Mouse (Mus musculus) ES-E14 (cell line): ENCODE results near the gene Erp27. TPM values are rescaled to one million over a fixed set of nuclear protein-coding genes. Genes with fewer than 3 reads are reported as not detected.

Experiments
- DNase-seq: peaks from one replicate; pipeline ENCODE4 v3.0.0-alpha.2; 2013; ENCODE audit warnings: low read depth, low spot score
- H3K27ac ChIP-seq: 2 replicates; pipeline ENCODE4 v1.5.1; 2012; ENCODE audit warnings: low read depth, mild to moderate bottlenecking, low read length, moderate library complexity, mixed read lengths; ENCODE audit not compliant: poor library complexity, insufficient read depth, severe bottlenecking
- H3K36me3 ChIP-seq: 2 replicates; pipeline ENCODE4 v1.6.1; 2012; ENCODE audit warnings: mild to moderate bottlenecking, low read length, moderate library complexity, mixed read lengths; ENCODE audit not compliant: control insufficient read depth, poor library complexity, insufficient read depth, severe bottlenecking
- H3K4me1 ChIP-seq, 2 experiments: fragments of 150-350 bp in 1 of 2; sonication (generic) in 1 of 2; 2 replicates each; pipeline ENCODE4 v1.6.1; 2012; ENCODE audit warnings: low read length in 2 of 2, mild to moderate bottlenecking in 1 of 2, mixed read lengths in 1 of 2; ENCODE audit not compliant: control insufficient read depth in 2 of 2, insufficient read depth in 2 of 2, poor library complexity in 1 of 2
- H3K4me3 ChIP-seq, 2 experiments: fragments of 150-350 bp in 1 of 2; sonication (generic) in 1 of 2; 2 replicates each; pipeline ENCODE4 v1.5.1; 2012; ENCODE audit warnings: low read length in 2 of 2, low read depth in 1 of 2, mild to moderate bottlenecking in 1 of 2, mixed read lengths in 1 of 2; ENCODE audit not compliant: insufficient read depth in 1 of 2, poor library complexity in 1 of 2, severe bottlenecking in 1 of 2
- H3K9ac ChIP-seq: 2 replicates; pipeline ENCODE4 v1.6.1; 2012; ENCODE audit warnings: low read depth, mild to moderate bottlenecking, low read length, mixed read lengths; ENCODE audit not compliant: poor library complexity, insufficient read depth, severe bottlenecking
- H3K9me3 ChIP-seq: fragments of 150-350 bp; sonication (generic); 2 replicates; pipeline ENCODE4 v1.6.1; 2012; ENCODE audit warnings: low read depth, mild to moderate bottlenecking, low read length; ENCODE audit not compliant: control insufficient read depth, insufficient read depth
- CHD2 ChIP-seq: IDR thresholded peaks from 2 replicates; pipeline ENCODE4 v1.6.1; 2014; ENCODE audit warnings: mild to moderate bottlenecking, low read depth, low read length, inconsistent platforms
- HCFC1 ChIP-seq: IDR thresholded peaks from 2 replicates; pipeline ENCODE4 v1.6.1; 2012; ENCODE audit warnings: low read length, inconsistent platforms, borderline replicate concordance; ENCODE audit not compliant: insufficient read depth
- MAFK ChIP-seq: IDR thresholded peaks from 2 replicates; pipeline ENCODE4 v1.6.1; 2014; ENCODE audit warnings: mild to moderate bottlenecking, low read depth, low read length, inconsistent platforms; ENCODE audit not compliant: insufficient read depth
- ZC3H11A ChIP-seq: IDR thresholded peaks from 2 replicates; pipeline ENCODE4 v1.6.1; 2012; ENCODE audit warnings: low read depth, mild to moderate bottlenecking, inconsistent platforms, low read length, borderline replicate concordance
- ZNF384 ChIP-seq: IDR thresholded peaks from 2 replicates; pipeline ENCODE4 v1.6.1; 2012; ENCODE audit warnings: low read depth, low read length, inconsistent platforms
- in situ Hi-C, 2 experiments: fragments of 600-800 bp; cut with MboI; formaldehyde crosslinking; loops; one replicate each; pipeline ENCODE4 v1.15.1; 2025; ENCODE audit warnings: low sequenced_read_pairs in 2 of 2, inconsistent platforms in 1 of 2; ENCODE audit not compliant: unreplicated experiment in 2 of 2
- total RNA-seq: library from RNA; depleted of rRNA; stranded (reverse); fragments of 300-350 nt; gene quantifications from 2 replicates; pipeline ENCODE4 v1.2.3, GENCODE M21; 2012

The Erp27 gene
- total RNA-seq, 1 experiment, result not detected

- in situ Hi-C loops, result no loop called here
- no peak for TF ChIP-seq ZC3H11A
- TF ChIP-seq ZNF384, result no peak
- no peak for TF ChIP-seq MAFK
- TF ChIP-seq HCFC1, result no peak
- TF ChIP-seq CHD2, result no peak
- no peak overlapping the region for H3K27ac ChIP-seq
- DNase-seq, result no peak
- no peaks in the 10 kb centered on the region for H3K4me1 ChIP-seq
- H3K4me3 ChIP-seq, result no peak overlapping the region
- H3K9me3 ChIP-seq, result no peaks in the 10 kb centered on the region
- H3K9ac ChIP-seq, result no peak overlapping the region
- H3K36me3 ChIP-seq, result no peaks in the 10 kb centered on the region
Observed at GRCm38 (mm10) chr6:136897789-136898188, 24.2 kb downstream of the Erp27 start.

DNA sequence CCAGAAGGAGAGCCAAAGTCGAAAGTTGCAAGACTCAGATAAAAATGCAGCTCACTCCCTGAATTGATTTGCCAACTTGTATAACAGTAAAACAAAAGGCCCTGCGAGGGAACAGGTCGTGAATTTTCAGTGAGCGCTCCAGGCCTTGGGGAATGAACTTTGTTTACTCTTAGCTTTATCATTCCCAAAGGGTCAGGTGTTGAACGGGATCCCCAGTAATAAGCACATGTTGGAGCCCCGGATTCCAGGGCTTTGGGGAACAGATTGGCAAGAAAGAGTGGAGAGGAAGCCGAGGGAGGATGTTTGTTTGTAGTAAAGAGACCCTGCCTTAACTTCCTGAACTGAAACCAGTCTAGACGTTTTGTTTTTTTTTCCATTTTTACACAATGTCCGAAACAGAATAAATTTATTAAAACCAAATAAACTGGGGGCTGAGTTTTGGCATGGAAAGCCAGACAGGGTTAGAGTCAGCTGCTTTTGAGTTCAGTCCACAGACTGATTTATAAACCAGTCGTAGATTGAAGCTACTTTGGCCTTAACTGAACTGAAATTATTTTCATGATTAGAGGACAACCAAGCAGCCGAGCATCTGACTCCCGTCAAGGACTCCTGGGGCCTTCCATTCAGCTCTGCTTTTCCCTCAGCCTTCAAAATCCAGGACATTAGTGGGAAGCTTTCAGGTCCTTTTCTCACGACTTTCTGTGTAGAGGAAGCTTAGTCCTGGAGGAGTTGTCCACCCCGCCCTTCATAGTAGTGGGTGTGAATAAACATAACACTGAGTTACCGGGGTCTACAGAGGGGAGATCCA, 27.2 kb downstream of the Erp27 start:
- H3K27ac ChIP-seq, result no peak overlapping the region
- no peak overlapping the region for H3K9ac ChIP-seq
- no peak overlapping the region for H3K4me3 ChIP-seq
- no peaks in the 10 kb centered on the region for H3K9me3 ChIP-seq
- no peaks in the 10 kb centered on the region for H3K36me3 ChIP-seq
- H3K4me1 ChIP-seq, result no peaks in the 10 kb centered on the region
- in situ Hi-C loops, result no loop called here
- no peak for DNase-seq
- TF ChIP-seq ZNF384 (no peak), ZC3H11A (no peak), HCFC1 (no peak), MAFK (no peak), CHD2 (no peak)

- TF ChIP-seq ZC3H11A (no peak), MAFK (no peak), HCFC1 (no peak), ZNF384 (no peak), CHD2 (no peak)
- H3K4me1 ChIP-seq, result no peaks in the 10 kb centered on the region
- in situ Hi-C loops, result no loop called here
- no peak overlapping the region for H3K4me3 ChIP-seq
- no peak overlapping the region for H3K9ac ChIP-seq
- no peaks in the 10 kb centered on the region for H3K9me3 ChIP-seq
- DNase-seq, result no peak
- H3K36me3 ChIP-seq, result no peaks in the 10 kb centered on the region
- H3K27ac ChIP-seq, result no peak overlapping the region
Observed at GRCm38 (mm10) chr6:136892002-136892401, 30.0 kb downstream of the Erp27 start.

GRCm38 (mm10) chr6:136889554-136889953, 32.4 kb downstream of the Erp27 start:
- Histone ChIP-seq H3K4me1 (no peaks in the 10 kb centered on the region), H3K4me3 (no peak overlapping the region), H3K9me3 (no peaks in the 10 kb centered on the region), H3K36me3 (no peaks in the 10 kb centered on the region), H3K9ac (no peak overlapping the region), H3K27ac (no peak overlapping the region)
- no peak for DNase-seq
- in situ Hi-C loops, result no loop called here
- TF ChIP-seq CHD2, result no peak
- TF ChIP-seq ZNF384, result no peak
- TF ChIP-seq ZC3H11A, result no peak
- TF ChIP-seq MAFK, result no peak
- TF ChIP-seq HCFC1, result no peak
